Mouse (Mus musculus) CD4-positive helper T cell, adult 2 months (primary cell): ENCODE measurements around the gene Sirpa.

Experiments used
- DNase-seq: peaks from one replicate; pipeline ENCODE4 v3.0.0-alpha.2; 2012; ENCODE audit warnings: low read depth, missing footprints, low spot score

Gene Sirpa

DNA sequence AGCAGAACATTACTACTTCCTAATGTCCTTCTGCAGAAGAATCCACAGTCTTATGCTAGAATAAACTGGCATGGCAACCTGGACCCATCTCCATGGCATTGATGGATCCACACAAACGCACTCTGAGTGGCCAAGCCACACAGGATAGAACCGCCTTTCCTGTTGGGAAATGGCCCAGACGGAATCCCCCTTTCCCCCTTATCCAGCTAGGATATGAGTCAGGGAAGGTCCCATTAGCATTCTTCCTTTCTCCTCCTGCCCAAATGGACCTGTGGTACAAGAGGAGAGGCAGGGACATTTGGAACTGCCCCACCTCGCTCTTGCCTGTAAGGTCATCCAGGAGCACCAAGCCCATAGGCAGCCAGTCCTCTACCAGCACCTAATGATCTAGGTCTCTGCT, 10.4 kb upstream of the Sirpa start:
- no peak for DNase-seq

DNA sequence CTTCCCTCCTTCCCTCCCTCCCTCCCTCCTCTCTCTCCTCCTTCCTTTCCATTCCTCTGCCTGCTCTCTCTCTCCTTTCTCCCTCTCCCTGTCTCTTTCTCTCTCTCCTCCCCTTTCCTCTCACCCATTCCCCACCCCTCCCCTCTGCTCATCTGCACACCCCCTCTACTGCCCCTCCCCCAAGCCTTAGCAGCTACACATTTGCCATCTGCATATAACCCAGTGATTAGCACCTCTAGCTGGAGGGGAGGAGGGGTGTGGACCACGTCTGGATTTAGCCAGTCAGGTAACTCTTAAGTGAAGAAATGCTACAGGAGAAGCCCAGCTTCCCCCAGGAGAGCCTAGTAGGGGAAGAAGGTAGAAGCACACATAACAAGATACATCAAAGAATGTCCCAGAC, 7.7 kb upstream of the Sirpa start:
- no peak for DNase-seq

DNA sequence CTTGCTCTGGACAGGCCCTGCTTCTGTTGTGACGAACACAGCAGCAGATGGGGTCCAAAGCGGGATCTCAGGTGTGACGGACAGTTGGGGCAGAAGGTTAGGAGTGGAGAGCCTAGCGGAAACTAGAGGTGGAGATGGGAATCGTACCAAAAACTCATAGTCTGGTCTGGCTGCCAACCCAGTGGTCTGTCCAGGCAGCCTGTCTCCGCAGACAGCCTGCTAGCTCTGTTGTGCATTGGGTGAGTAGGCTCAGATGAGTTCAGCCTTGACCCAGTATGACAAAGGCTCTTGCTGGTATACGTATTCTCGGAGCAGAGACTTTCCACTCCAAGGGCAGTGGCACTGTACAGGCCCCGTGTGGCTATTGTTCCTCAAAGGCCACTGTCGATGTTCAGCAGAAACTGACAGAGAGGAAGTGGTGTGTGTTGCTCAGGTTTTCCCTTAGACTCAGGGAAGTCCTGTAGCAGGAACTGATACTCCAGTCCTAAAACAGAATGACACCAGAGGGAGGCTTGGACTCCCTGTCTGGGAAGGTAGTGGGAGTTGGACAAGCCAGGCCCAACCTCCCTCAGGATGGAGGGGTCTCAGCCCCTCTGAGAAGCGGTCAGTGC, 6.6 kb upstream of the Sirpa start:
- DNase-seq: no peak

DNA sequence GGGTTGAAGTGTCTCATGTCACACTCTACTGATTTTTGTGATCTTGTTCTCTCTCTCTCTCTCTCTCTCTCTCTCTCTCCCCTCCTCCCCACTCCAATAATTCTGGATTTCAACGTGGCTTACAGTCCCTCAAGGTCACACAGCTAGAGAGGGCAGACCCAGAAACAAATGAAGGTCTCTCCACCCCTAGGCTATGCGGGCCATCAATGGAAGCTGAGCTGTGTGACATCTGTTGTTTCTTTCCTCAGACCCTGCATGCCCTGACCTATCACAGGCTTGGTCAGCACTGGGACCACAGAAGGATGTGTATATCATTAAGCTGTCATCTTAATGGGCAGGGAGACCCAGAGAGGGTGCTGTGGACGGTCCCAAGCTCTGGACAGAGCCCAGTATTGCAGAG, 5.4 kb upstream of the Sirpa start:
- DNase-seq: no peak

DNA sequence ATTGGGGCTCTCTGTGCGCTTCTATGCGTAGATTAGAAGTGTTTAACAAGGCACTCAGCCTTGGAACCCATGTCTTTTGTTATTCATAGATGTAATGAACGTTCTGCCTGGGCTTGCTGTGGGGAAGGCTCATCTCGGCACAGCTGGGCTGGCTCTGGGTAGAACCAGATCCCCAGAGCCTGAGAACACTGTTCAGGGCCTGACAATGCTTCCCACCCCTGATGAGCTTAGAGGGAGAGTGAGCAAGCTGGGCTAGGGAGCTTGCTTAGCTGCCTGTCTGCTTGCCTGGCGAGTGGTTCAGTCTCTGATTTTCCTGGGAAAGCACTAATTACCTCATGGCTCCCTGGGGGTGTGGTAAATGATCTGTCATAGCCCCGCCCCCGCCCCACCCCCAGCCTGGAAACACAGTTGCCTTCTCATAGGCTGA, 4.8 kb upstream of the Sirpa start:
- DNase-seq: no peak

DNA sequence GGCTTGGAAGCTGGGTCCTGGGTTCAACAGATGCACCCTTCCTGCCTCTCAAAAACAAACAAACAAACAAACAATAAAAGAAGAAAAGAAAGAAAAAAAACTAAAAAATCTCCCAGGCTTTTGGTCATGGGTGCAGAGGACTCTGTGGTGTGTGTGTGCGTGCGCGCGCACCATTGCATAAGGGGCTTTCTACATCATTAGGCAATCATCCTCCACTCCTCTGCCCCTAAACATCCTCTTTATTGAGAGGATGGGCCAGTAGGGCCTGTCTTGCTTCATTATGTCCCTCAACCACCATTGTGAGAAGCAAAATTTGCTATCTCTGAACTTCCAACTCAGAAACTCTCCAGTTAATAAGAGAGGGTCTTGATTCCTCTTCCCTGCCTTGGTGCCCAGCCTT, 738 bp upstream of the Sirpa start:
- DNase-seq: no peak

DNA sequence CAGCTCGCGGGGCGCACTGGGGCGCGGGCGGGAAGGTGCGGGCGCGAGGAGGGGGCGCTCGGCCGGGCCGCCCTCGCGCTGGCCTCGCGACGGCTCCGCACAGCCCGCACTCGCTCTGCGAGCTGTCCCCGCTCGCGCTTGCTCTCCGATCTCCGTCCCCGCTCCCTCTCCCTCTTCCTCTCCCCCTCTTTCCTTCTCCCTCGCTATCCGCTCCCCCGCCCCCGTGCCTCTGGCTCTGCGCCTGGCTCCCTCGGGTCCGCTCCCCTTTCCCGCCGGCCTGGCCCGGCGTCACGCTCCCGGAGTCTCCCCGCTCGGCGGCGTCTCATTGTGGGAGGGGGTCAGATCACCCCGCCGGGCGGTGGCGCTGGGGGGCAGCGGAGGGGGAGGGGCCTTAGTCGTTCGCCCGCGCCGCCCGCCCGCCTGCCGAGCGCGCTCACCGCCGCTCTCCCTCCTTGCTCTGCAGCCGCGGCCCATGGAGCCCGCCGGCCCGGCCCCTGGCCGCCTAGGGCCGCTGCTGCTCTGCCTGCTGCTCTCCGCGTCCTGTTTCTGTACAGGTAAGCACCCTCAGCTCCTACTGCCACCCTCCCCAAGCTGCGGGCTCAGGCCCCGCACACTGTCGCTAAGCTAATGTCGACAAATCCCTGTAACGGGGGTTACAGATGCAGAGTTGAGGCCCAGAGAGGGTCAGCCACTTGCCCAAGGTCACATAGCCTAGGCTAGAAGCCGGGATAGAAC, 673 bp downstream of the Sirpa start:
- DNase-seq: no peak

DNA sequence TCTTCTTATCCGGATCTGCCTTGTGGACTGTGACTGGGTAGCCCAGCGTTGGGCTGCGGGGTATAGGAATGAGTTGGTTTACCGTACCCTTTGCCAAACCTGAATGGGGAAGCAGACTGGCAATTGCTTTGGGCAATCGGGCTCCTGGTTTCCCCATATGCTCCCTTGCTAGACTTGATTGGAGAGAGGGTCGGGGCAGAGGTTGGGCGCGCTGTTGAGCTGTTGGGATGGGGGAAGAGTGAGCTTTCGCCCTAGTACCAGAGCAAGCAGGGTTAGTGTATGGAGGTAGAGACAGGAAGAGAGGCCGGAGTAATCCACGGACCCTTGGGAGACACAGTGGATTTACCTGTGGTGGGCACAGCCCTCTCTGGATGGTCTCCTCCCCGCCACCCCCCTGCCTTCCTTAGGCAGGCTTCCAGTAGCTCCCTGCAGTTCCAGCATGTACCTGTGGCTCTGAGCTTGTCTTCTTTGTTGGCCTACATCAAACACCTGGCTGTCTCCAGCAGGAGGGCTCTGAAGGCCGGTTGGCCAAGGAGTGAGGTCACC, 1.3 kb downstream of the Sirpa start:
- no peak for DNase-seq

DNA sequence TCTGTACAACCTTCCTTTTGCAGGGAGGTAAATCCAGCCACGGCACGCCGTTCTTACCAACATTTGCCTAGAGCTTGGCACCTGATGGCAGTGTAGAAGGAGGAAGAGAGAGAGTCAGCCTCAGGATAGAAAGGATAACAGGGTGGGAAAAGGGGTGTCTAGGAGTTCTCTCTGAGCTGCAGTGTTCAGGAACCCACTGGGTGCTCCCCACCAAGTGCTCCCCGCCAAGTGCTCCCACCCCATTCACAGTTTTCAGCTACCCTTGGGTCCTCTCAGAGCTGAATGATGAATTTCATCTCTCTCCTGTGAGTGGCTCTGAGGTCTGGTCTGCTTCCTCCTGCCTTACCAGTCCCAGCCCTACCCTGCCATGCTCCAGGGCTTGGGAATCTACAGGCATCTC, 1.9 kb downstream of the Sirpa start:
- DNase-seq: no peak

DNA sequence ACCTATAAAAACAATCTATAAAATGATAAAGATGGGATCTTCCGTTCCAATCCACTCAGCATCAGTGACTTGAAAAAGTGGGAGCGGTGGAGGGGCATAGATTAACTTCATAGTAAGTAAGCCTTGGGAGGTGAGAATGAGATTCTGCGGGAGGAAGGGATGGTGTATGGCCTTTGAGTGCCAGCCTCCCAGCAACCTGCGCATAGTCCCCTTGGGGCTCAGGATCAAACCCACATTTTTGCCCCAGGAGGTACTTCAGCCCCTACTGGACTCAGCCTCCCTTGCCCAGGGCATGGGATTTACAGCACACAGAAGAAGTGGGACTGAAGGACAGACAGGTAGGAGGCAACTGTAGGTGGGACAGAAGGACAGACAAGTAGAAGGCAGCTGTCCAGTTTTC, 2.6 kb downstream of the Sirpa start:
- DNase-seq: no peak

DNA sequence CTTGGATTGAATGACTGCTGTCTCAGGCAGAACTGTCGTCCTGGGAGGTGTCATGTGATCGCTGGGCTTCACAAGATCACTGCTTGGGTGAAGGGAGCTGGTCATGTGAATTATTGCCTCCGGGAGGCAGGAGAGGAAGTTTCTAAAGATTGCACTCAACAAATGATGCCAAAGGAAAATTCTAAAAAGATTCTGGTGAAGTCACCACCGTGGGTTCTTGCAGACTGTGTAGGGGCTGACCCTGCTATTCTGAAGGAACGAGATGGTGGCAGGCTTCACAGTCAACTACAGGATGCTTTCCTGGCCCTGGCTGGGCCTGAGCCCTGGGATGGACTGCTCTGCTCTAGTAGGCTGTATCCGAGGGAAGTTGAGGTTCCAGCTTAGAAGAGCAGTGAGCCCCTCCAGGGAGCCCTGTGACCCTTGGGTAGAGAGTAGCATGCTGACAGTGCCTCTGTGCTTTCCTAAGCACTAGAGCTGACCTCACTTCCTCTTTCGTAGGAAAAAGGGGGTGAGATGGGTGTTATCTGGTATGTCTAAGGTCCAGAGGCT, 3.1 kb downstream of the Sirpa start:
- DNase-seq: no peak

DNA sequence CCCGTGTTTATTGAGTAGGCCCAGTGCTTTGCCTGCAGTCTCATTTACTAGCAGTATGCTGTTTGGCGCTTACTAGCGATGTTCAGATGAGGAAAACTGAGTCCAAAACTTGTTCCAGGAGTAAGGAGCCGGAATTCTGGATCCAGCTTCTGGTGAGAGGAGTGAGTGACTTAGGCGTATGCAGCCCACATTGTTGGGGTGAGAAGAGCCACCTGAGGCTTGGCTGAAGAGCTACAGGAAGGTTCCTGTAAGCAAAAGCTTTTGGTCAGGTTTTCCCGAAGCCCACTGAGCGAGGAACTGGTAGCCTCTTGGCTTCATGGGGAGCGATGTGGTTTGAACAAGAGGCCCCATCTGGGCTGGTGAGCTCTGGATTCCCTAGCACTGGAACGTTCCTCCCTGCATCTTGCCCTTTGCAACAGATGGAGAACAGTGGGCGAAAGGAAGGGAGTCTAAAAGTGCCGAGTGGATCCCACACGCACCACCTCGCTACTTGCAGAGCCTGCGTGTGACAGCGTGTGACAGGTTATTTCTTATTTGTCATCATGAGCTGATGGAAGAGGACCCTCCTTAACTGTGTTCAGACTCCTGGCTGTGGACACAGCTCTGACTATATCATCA, 4.0 kb downstream of the Sirpa start:
- no peak for DNase-seq

DNA sequence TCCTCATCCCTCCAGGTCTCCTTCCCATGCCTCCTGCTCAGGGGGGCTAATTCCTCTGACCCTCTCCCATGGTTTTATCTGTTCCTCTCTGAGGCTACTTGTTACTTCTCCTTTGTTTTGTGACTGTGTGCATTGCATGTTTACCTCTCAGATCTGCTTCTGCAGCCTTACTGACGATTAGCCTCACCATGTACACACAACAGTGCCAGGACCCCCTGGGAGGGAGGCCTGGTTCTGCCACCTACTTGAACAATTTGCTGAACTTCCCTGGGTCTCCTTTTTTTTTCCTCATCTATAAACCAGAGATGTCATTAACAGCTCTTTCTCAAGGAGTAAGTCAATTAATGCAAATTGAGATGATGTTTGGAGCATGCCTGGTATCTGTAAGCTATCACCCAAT, 4.9 kb downstream of the Sirpa start:
- DNase-seq: no peak

DNA sequence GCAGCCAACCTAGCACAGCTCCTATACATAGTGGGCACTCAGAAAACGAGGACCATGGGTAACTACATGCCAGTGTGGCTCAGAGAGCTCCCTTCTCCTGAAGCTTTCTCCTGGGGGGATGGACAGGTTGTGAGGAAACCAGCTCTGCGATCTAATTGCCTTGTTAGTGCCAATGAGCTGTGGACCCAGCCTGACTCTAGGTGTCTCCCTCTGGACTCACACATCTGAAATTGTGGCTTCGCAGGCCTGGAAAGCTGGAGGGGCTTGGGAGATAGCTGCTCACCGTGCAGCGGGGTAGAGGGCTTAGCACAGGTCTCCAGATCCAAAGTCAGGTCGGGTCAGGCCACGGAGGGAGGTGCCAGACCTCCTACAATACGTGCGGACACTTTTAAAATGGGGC, 5.5 kb downstream of the Sirpa start:
- no peak for DNase-seq

DNA sequence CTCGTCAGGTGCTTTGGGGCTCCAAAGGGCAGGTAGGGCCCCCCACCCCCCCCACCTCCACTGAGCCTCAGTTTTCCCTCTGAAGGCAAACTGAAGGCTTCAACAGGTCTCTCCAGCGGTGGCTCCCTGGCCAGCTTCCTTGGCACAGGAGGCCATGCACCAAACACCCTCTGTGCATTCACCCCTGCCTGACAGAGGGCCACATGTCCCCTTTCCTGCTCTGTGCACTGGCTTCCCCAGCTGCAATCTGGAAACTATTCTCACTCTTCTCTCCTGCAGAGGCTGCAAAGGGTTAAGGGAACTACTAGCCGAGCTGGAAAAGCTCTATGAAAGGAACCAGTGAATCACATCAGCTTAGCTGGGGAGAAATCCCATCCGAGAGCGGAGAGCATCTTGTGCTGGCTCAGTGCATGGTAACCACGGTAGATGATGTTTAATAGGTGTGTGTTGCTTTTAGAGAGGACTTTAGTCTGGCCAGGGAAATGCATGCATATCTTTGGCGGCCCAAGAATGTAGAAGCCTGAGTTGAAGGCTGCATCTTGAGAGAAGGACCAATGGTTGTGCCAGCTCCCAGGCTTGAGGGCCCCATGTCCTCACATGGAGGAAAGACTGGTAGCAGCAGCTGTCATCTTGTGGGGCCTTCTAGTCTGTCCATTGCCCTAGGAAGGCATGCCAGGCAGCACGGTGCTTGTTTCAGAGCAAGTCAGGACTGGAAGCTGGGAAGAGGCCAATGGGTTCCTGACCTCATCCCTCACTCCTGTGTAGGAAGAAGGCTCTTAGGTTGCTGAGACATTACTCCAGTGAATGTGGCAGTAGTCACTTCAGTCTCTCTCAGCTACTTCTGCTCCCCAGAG, 6.8 kb downstream of the Sirpa start:
- no peak for DNase-seq

DNA sequence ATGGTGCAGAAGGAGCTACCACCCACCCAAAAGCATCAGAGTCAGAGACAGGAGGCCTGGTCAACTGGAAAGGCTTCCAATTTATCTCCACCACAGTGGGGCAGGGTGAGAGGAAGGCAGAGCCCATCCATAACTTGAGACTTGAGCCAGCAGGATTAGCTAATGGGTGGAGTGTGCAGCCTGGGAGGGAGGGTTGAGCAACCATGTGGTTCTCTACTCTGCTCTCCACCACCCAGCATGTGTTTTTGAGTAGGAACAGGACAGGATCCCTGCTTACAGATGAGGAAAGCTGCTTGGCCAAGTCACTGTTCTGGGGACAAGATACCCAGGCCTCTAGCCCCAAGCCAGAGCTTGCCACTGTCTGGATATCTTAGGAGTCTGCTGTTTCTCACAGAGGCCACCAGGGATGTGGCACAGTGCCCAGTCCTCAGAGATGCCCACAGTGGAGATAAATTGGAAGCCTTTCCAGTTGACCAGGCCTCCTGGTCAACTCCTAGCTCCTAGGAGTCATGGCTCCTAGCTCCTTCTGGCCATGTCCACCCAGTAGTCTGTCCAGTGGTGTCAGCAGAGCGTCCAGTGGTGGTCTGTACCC, 8.5 kb downstream of the Sirpa start:
- no peak for DNase-seq

DNA sequence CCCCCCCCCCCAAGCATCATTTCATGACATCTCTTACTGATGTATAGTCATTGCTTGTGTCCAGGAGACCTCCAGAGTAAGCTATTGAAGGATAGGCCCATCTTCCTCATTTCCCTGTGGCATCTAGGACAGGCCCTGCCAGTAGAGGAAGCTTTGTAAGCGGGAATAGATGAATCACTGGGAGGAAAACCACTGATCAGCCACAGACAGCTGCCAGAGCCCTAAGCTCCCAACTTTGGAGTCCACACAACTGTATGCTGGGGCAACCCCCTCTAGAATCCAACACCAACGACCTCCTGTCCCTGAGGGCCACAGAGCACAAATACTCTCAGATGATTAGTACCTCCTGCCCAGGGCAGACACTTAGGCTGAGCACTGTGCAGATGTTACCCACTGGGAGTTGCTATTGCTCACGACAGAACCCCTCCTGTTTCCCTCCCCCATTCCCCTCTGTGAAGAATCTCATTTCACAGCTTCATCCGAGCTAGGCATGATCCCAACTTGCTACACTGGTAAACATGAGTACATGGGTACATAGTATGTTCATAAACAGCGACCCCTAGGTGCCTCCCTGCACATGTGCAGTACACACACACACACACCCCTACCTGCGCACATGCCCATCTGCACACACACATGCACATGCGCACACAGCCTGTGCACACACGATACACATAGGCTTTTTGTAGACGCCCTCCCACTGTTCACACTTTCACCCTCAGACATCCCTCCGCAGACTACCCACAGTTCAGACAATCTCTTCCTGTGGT, 9.4 kb downstream of the Sirpa start:
- no peak for DNase-seq

DNA sequence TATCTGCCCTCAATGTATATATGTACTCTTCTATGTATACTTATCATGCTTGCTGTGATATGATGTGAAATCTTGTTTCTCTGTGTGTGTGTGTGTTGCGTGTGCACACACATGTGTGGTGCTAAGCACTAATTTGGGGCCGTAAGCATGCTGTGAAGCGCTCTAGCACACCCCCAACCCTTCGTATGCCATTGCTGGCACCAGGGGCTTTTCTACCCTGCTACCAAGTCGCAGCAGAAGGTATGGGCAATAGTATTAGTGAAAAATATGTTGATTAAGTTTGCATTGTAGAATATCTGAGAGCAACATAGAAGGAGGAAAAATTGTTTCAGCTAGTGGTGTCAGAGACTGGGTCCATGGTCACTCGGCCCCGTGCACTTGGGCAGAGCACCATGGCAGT, 10.2 kb downstream of the Sirpa start:
- DNase-seq: no peak

DNA sequence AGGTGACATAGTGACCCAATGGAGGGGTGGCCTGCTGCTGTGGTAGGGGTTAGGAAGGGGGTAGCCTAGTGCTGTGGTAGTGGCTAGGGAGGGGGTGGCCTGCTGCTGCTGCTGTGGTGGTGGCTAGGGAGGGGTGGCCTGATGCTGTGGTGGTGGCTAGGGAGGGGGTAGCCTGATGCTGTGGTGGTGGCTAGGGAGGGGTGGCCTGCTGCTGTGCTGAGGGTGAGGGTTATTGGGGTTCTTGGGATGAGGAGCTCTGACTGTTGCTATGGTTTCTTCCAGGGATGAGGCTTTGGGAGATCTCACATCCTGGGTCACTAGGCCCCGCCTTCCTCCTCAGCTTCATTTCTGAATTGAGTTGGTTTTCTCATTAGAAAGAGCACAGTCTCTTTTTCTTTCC, 10.9 kb downstream of the Sirpa start:
- no peak for DNase-seq

DNA sequence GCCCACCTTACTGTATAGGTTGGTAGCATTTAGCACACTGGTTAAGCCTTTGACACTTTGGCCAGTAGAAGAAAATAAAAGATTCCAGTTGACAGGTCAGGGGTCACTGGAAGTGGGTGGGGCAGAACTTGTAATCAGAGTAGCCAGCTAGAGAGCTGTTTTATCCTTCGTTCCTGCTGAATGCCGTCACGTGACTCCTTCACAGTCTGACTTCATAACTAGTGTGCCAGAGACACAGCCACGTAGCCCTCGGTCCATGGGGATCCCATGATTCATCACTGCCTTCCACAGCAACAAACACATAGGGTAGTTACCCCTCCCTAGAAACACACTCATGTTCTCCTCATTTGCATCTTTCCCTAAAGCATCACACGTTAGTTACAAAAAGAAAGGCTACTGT, 11.4 kb downstream of the Sirpa start:
- no peak for DNase-seq

DNA sequence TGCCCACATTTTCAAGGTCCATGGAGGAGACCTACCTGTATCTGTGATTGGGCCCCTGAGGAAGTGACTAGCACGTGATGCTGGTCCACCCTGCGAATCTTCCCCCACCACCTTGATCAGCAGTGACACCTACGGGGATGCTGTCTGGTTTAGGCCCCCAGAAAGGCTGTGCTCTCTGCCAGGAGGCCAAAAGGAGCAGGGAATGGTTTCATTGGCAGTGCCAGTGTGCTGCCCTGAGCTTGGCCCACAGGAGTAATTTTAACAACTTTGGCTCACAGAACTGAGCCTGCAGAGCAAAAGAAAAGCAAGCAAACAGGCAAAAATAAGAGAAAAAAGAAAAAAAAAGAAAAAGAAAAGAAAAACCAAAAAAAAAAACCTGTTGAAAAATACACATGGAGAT, 13.2 kb downstream of the Sirpa start:
- no peak for DNase-seq
